Mouse (Mus musculus) CH12.LX (cell line): Measurements from ENCODE around the gene Selp.

Experiments
- CTCF ChIP-seq, 2 experiments: IDR thresholded peaks in 1 of 2; conservative IDR thresholded peaks in 1 of 2; 2 replicates each; pipeline ENCODE4 v1.5.1; 2011 to 2012; ENCODE audit warnings: low read depth in 2 of 2, low read length in 2 of 2, improper control_type of control experiment in 1 of 2, inconsistent platforms in 1 of 2, mild to moderate bottlenecking in 1 of 2, moderate library complexity in 1 of 2
- EP300 ChIP-seq: IDR thresholded peaks from 2 replicates; pipeline ENCODE4 v1.6.1; 2011; ENCODE audit warnings: low read length, improper control_type of control experiment
- ETS1 ChIP-seq: conservative IDR thresholded peaks from 2 replicates; pipeline ENCODE4 v1.6.1; 2012; ENCODE audit warnings: low read depth, mild to moderate bottlenecking, inconsistent platforms, low read length, improper control_type of control experiment, moderate library complexity
- GABPA ChIP-seq: IDR thresholded peaks from 2 replicates; pipeline ENCODE4 v1.6.1; 2012; ENCODE audit warnings: low read depth, low read length, improper control_type of control experiment, inconsistent platforms; ENCODE audit not compliant: insufficient replicate concordance
- POLR2A ChIP-seq: IDR thresholded peaks from 2 replicates; pipeline ENCODE4 v1.6.1; 2011; ENCODE audit warnings: low read depth, mild to moderate bottlenecking, improper control_type of control experiment, low read length
- POLR2AphosphoS2 ChIP-seq: IDR thresholded peaks from 2 replicates; pipeline ENCODE4 v1.6.1; 2011; ENCODE audit warnings: low read depth, low read length, improper control_type of control experiment
- UBTF ChIP-seq: IDR thresholded peaks from 2 replicates; pipeline ENCODE4 v1.6.1; 2012; ENCODE audit warnings: low read depth, mild to moderate bottlenecking, inconsistent platforms, low read length, improper control_type of control experiment, moderate library complexity

DNA sequence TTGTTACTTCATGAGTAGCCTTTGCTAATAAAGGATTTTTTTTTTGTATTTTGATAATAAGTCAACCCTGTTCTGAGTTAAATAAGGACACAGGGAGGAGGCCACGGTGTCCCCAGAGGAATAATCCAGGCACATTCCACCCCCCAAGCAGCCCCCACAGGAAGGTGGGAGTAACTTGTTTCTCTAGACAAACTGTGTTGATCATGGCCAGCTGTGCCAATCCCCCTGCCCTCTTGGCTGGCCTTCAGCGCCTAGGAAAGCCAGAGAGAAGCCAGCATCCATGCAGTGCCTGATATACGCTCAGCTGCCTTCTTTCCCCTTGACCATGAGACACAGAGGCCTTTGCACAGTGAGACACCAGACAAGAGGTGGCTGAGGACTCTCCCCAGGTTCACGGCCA is 84.5 kb downstream of the Selp start:
- TF ChIP-seq CTCF (conservative IDR thresholded peaks at IDR 0.05 in 1 of 2, IDR thresholded peaks at IDR 0.05 in 1 of 2; ENCODE audit: low read depth in 2 of 2, low read length in 2 of 2) (no peak), POLR2A (no peak), UBTF (no peak), GABPA (no peak), POLR2AphosphoS2 (no peak), EP300 (no peak), ETS1 (no peak)
